Mouse (Mus musculus) thymus, adult 2 months (tissue): ENCODE data around the gene Fam169a.

Source experiments
- CTCF ChIP-seq: fragments of 200-500 bp; IDR thresholded peaks from 2 replicates; pipeline ENCODE4 v1.5.1; 2012; ENCODE audit warnings: mild to moderate bottlenecking, control low read depth, low read length, moderate library complexity, borderline replicate concordance; ENCODE audit not compliant: control insufficient read depth, poor library complexity, insufficient read depth; ENCODE audit errors: extremely low read depth
- POLR2A ChIP-seq: fragments of 200-500 bp; IDR thresholded peaks from 2 replicates; pipeline ENCODE4 v1.6.1; 2012; ENCODE audit warnings: mild to moderate bottlenecking, low read length, control low read depth, moderate library complexity; ENCODE audit not compliant: control insufficient read depth, poor library complexity, insufficient read depth; ENCODE audit errors: extremely low read depth

GRCm38 (mm10) chr13:97137466-97138400, 70.6 kb downstream of the Fam169a start, which contains the start of the genes Gfm2 and Nsa2:
- TF ChIP-seq CTCF (peak; percentile 55; the same call in 1 of the 2 replicates), POLR2A (peak; percentile 82)
